Mouse (Mus musculus) CH12.LX (cell line): ENCODE data around the gene Klhdc4. TPM values are rescaled to one million over a fixed set of nuclear protein-coding genes. Genes with fewer than 3 reads are reported as not detected.

ENCODE experiments used
- DNase-seq: peaks from one replicate; pipeline ENCODE4 v3.0.0-alpha.2; 2013; ENCODE audit errors: extremely low read depth
- H3K27ac ChIP-seq: 2 replicates; pipeline ENCODE4 v1.5.1; 2012; ENCODE audit warnings: low read depth, mild to moderate bottlenecking, control low read depth, moderate library complexity; ENCODE audit not compliant: insufficient read depth
- H3K27me3 ChIP-seq: replicated peaks from 2 replicates; pipeline ENCODE3; 2012; ENCODE audit warnings: inconsistent platforms
- H3K36me3 ChIP-seq, 2 experiments: replicated peaks in 1 of 2; 2 replicates each; pipeline versions ENCODE3 to v1.6.1; 2012; ENCODE audit warnings: inconsistent platforms in 1 of 2, low read length in 1 of 2, mild to moderate bottlenecking in 1 of 2, mixed read lengths in 1 of 2, moderate library complexity in 1 of 2; ENCODE audit not compliant: control insufficient read depth in 1 of 2, insufficient read depth in 1 of 2
- H3K4me1 ChIP-seq, 2 experiments: 2 replicates each; pipeline ENCODE4 v1.6.1; 2012; ENCODE audit warnings: inconsistent platforms in 1 of 2, moderate library complexity in 1 of 2; ENCODE audit not compliant: insufficient read depth in 2 of 2, control insufficient read depth in 1 of 2
- H3K4me2 ChIP-seq: 2 replicates; pipeline ENCODE4 v1.6.1; 2012; ENCODE audit warnings: low read depth, mild to moderate bottlenecking, control low read depth; ENCODE audit not compliant: poor library complexity, insufficient read depth, severe bottlenecking
- H3K4me3 ChIP-seq, 3 experiments: fragments of 150-350 bp in 1 of 3; sonication (generic) in 1 of 3; replicated peaks in 1 of 3; 2 replicates each; pipeline versions ENCODE3 to v1.5.1; 2011 to 2012; ENCODE audit warnings: low read depth in 2 of 3, low read length in 2 of 3, mild to moderate bottlenecking in 2 of 3, moderate library complexity in 2 of 3, control low read depth in 1 of 3, improper control_type of control experiment in 1 of 3, inconsistent platforms in 1 of 3, mixed read lengths in 1 of 3; ENCODE audit not compliant: poor library complexity in 1 of 3
- H3K79me2 ChIP-seq: replicated peaks from 2 replicates; pipeline ENCODE4 v1.6.1; 2012; ENCODE audit warnings: mild to moderate bottlenecking, moderate library complexity; ENCODE audit not compliant: control insufficient read depth, poor library complexity, insufficient read depth, severe bottlenecking; ENCODE audit errors: extremely low read depth
- H3K9ac ChIP-seq: 2 replicates; pipeline ENCODE4 v1.6.1; 2012; ENCODE audit warnings: low read depth, mild to moderate bottlenecking, control low read depth, moderate library complexity; ENCODE audit not compliant: insufficient read depth
- H3K9me3 ChIP-seq: replicated peaks from 2 replicates; pipeline ENCODE3; 2012; ENCODE audit warnings: low read length, inconsistent platforms, mixed read lengths
- BHLHE40 ChIP-seq: IDR thresholded peaks from 2 replicates; pipeline ENCODE4 v1.6.1; 2011; ENCODE audit warnings: mild to moderate bottlenecking, low read depth, low read length, improper control_type of control experiment
- CHD1 ChIP-seq: IDR thresholded peaks from 2 replicates; pipeline ENCODE4 v1.6.1; 2012; ENCODE audit warnings: low read depth, low read length, improper control_type of control experiment, inconsistent platforms
- CHD2 ChIP-seq: IDR thresholded peaks from 2 replicates; pipeline ENCODE4 v1.6.1; 2011; ENCODE audit warnings: low read length, improper control_type of control experiment
- CTCF ChIP-seq, 2 experiments: IDR thresholded peaks in 1 of 2; conservative IDR thresholded peaks in 1 of 2; 2 replicates each; pipeline ENCODE4 v1.5.1; 2011 to 2012; ENCODE audit warnings: low read depth in 2 of 2, low read length in 2 of 2, improper control_type of control experiment in 1 of 2, inconsistent platforms in 1 of 2, mild to moderate bottlenecking in 1 of 2, moderate library complexity in 1 of 2
- E2F4 ChIP-seq: IDR thresholded peaks from 2 replicates; pipeline ENCODE4 v1.6.1; 2011; ENCODE audit warnings: low read depth, low read length, improper control_type of control experiment; ENCODE audit not compliant: insufficient replicate concordance
- ELF1 ChIP-seq: IDR thresholded peaks from 2 replicates; pipeline ENCODE4 v1.6.1; 2014; ENCODE audit warnings: low read depth, mild to moderate bottlenecking, inconsistent platforms, low read length, improper control_type of control experiment
- ETS1 ChIP-seq: conservative IDR thresholded peaks from 2 replicates; pipeline ENCODE4 v1.6.1; 2012; ENCODE audit warnings: low read depth, mild to moderate bottlenecking, inconsistent platforms, low read length, improper control_type of control experiment, moderate library complexity
- GABPA ChIP-seq: IDR thresholded peaks from 2 replicates; pipeline ENCODE4 v1.6.1; 2012; ENCODE audit warnings: low read depth, low read length, improper control_type of control experiment, inconsistent platforms; ENCODE audit not compliant: insufficient replicate concordance
- HCFC1 ChIP-seq: IDR thresholded peaks from 2 replicates; pipeline ENCODE4 v1.6.1; 2012; ENCODE audit warnings: low read depth, mild to moderate bottlenecking, inconsistent platforms, low read length, improper control_type of control experiment
- IRF4 ChIP-seq: IDR thresholded peaks from 2 replicates; pipeline ENCODE4 v1.6.1; 2014; ENCODE audit warnings: low read depth, mild to moderate bottlenecking, inconsistent platforms, low read length, improper control_type of control experiment
- JUN ChIP-seq: IDR thresholded peaks from 2 replicates; pipeline ENCODE4 v1.6.1; 2011; ENCODE audit warnings: low read depth, mild to moderate bottlenecking, low read length, improper control_type of control experiment, moderate library complexity; ENCODE audit not compliant: insufficient read depth
- KAT2A ChIP-seq: IDR thresholded peaks from 2 replicates; pipeline ENCODE4 v1.6.1; 2012; ENCODE audit warnings: low read length, improper control_type of control experiment, inconsistent platforms; ENCODE audit not compliant: insufficient replicate concordance
- MAFK ChIP-seq: IDR thresholded peaks from 2 replicates; pipeline ENCODE4 v1.6.1; 2011; ENCODE audit warnings: low read length, improper control_type of control experiment; ENCODE audit not compliant: insufficient replicate concordance
- MAX ChIP-seq: IDR thresholded peaks from 2 replicates; pipeline ENCODE4 v1.6.1; 2011; ENCODE audit warnings: low read length, improper control_type of control experiment
- MAZ ChIP-seq: IDR thresholded peaks from 2 replicates; pipeline ENCODE4 v1.6.1; 2012; ENCODE audit warnings: low read depth, mild to moderate bottlenecking, inconsistent platforms, low read length, improper control_type of control experiment, moderate library complexity
- MEF2A ChIP-seq: IDR thresholded peaks from 2 replicates; pipeline ENCODE4 v1.6.1; 2014; ENCODE audit warnings: low read depth, mild to moderate bottlenecking, inconsistent platforms, low read length, improper control_type of control experiment, borderline replicate concordance
- MXI1 ChIP-seq: IDR thresholded peaks from 2 replicates; pipeline ENCODE4 v1.6.1; 2011; ENCODE audit warnings: mild to moderate bottlenecking, low read depth, low read length, improper control_type of control experiment
- NELFE ChIP-seq: IDR thresholded peaks from 2 replicates; pipeline ENCODE4 v1.6.1; 2011; ENCODE audit warnings: low read depth, low read length, improper control_type of control experiment
- NRF1 ChIP-seq: IDR thresholded peaks from 2 replicates; pipeline ENCODE4 v1.6.1; 2014; ENCODE audit warnings: low read depth, mild to moderate bottlenecking, inconsistent platforms, low read length, improper control_type of control experiment, moderate library complexity
- POLR2A ChIP-seq: IDR thresholded peaks from 2 replicates; pipeline ENCODE4 v1.6.1; 2011; ENCODE audit warnings: low read depth, mild to moderate bottlenecking, improper control_type of control experiment, low read length
- POLR2AphosphoS2 ChIP-seq: IDR thresholded peaks from 2 replicates; pipeline ENCODE4 v1.6.1; 2011; ENCODE audit warnings: low read depth, low read length, improper control_type of control experiment
- RAD21 ChIP-seq: IDR thresholded peaks from 2 replicates; pipeline ENCODE4 v1.6.1; 2011; ENCODE audit warnings: low read depth, mild to moderate bottlenecking, low read length, improper control_type of control experiment, moderate library complexity
- RCOR1 ChIP-seq: conservative IDR thresholded peaks from 2 replicates; pipeline ENCODE4 v1.6.1; 2012; ENCODE audit warnings: low read depth, mild to moderate bottlenecking, inconsistent platforms, low read length, improper control_type of control experiment
- SIN3A ChIP-seq: IDR thresholded peaks from 2 replicates; pipeline ENCODE4 v1.6.1; 2012; ENCODE audit warnings: low read length, improper control_type of control experiment, inconsistent platforms
- SMC3 ChIP-seq: IDR thresholded peaks from 2 replicates; pipeline ENCODE4 v1.6.1; 2011; ENCODE audit warnings: low read depth, low read length, improper control_type of control experiment
- TBP ChIP-seq: conservative IDR thresholded peaks from 2 replicates; pipeline ENCODE4 v1.6.1; 2011; ENCODE audit warnings: low read depth, low read length, improper control_type of control experiment
- TCF12 ChIP-seq: IDR thresholded peaks from 2 replicates; pipeline ENCODE4 v1.6.1; 2014; ENCODE audit warnings: low read depth, mild to moderate bottlenecking, inconsistent platforms, low read length, improper control_type of control experiment
- UBTF ChIP-seq: IDR thresholded peaks from 2 replicates; pipeline ENCODE4 v1.6.1; 2012; ENCODE audit warnings: low read depth, mild to moderate bottlenecking, inconsistent platforms, low read length, improper control_type of control experiment, moderate library complexity
- USF1 ChIP-seq: IDR thresholded peaks from 2 replicates; pipeline ENCODE4 v1.6.1; 2014; ENCODE audit warnings: low read depth, mild to moderate bottlenecking, inconsistent platforms, low read length, improper control_type of control experiment
- ZMIZ1 ChIP-seq: IDR thresholded peaks from 2 replicates; pipeline ENCODE4 v1.6.1; 2012; ENCODE audit warnings: low read depth, mild to moderate bottlenecking, inconsistent platforms, low read length, improper control_type of control experiment
- ZNF384 ChIP-seq: IDR thresholded peaks from 2 replicates; pipeline ENCODE4 v1.6.1; 2012; ENCODE audit warnings: low read depth, low read length, improper control_type of control experiment, inconsistent platforms
- dilution Hi-C: fragments of 300-500 bp; cut with MboI; formaldehyde crosslinking; loops from 2 replicates; pipeline ENCODE4 v1.14.3; 2020; ENCODE audit warnings: low sequenced_read_pairs; ENCODE audit not compliant: extremely low pct_unique_long_range_greater_than_20kb, extremely low pct_ligation_motif_present
- in situ Hi-C: fragments of 300-500 bp; cut with MboI; formaldehyde crosslinking; loops from 3 replicates; pipeline ENCODE4 v1.14.3; 2019; ENCODE audit warnings: low sequenced_read_pairs, low pct_ligation_motif_present, low pct_unique_long_range_greater_than_20kb, mixed read lengths
- polyA plus RNA-seq: library from polyadenylated mRNA; unstranded; fragments of >175 nt; gene quantifications from 2 replicates; pipeline ENCODE4 v1.2.1, GENCODE M21; 2012; ENCODE audit warnings: low read depth; ENCODE audit not compliant: insufficient read length
- total RNA-seq, 2 experiments: library from RNA; depleted of rRNA; stranded (reverse); fragments of 300-350 nt in 1 of 2; fragments of >200 nt in 1 of 2; gene quantifications; 2 replicates each; pipeline ENCODE4 v1.2.3; 2012 to 2014

The Klhdc4 gene
- total and polyA plus RNA-seq, 3 experiments = 35.5 to 54.3 (median 51.5) TPM

DNA sequence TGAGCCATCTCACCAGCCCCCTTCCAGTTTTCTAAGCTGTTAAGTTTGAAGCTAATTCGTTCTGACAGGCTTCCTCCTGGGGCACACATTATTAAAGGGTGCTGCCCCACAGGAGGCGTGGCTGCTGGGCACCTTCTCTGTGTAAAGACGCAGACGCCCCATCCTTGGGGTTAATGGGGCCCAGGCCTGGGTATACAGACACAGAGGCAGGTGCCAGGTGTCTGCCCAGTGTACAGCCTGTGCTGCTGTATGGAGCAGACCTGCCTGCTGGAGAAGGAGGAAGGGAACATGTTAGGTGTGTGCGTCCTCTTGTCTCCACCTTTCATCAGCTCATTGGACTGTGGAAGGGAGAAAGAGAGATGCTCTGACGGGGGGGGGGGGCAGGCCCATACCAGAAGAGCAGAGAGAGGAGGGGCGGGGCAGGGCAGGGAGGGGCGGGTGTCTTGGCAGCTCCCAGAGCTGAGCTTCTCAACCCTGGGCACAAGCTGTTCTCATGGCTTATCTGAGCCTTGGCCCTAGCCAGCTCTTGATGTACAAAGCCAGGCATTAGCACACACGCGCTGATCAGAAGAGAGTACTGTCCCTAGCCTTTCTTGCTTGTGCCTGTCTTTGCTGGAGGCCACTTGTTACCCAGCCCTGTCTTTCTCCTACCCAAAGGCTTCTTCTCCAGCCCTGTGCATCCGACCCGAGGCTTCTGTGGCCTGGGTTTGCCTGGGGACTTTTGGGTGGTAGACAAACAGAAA lies 32.6 kb upstream of the Klhdc4 start:
- no peak overlapping the region for H3K9ac ChIP-seq
- in situ Hi-C loops = no loop called here
- peaks cover 0 to 7% of the 10 kb centered on the region in 2 experiments for H3K36me3 ChIP-seq
- H3K27me3 ChIP-seq = no peaks in the 10 kb centered on the region
- H3K4me3 ChIP-seq = no peak overlapping the region
- peaks cover 37 to 80% of the 10 kb centered on the region in 2 experiments for H3K4me1 ChIP-seq
- peak overlapping the region; percentile 22; the same call in 1 of the 2 replicates for H3K4me2 ChIP-seq
- peak; percentile 60 for DNase-seq
- H3K9me3 ChIP-seq = no peaks in the 10 kb centered on the region
- 0 out of 2 replicates have a peak, but pooled peaks have one; percentile 35 for TF ChIP-seq MAZ
- peak; percentile 72; the same call in 1 of the 2 replicates for TF ChIP-seq TBP
- no peak for TF ChIP-seq MXI1
- H3K27ac ChIP-seq = 0 out of 2 replicates have a peak overlapping the region, but pooled peaks have one; percentile 11
- no peaks in the 10 kb centered on the region for H3K79me2 ChIP-seq
- dilution Hi-C loops = no loop called here

GRCm38 (mm10) chr8:121861276-121861675 lies 31.9 kb upstream of the Klhdc4 start:
- Histone ChIP-seq H3K27ac (peak overlapping the region; percentile 14), H3K4me1 (peaks cover 43 to 80% of the 10 kb centered on the region in 2 experiments), H3K9me3 (no peaks in the 10 kb centered on the region), H3K4me3 (no peak overlapping the region), H3K9ac (no peak overlapping the region), H3K27me3 (no peaks in the 10 kb centered on the region), H3K36me3 (peaks cover 0 to 11% of the 10 kb centered on the region in 2 experiments), H3K79me2 (no peaks in the 10 kb centered on the region), H3K4me2 (no peak overlapping the region)
- peak; percentile 63 for DNase-seq
- in situ Hi-C loops = no loop called here
- dilution Hi-C loops = no loop called here
- TF ChIP-seq IRF4 (0 out of 2 replicates have a peak, but pooled peaks have one; percentile 19), ZNF384 (peak; percentile 87), TCF12 (no peak), ELF1 (no peak; the same call in 1 of the 2 replicates), GABPA (no peak), ZMIZ1 (no peak), E2F4 (no peak), CTCF (conservative IDR thresholded peaks at IDR 0.05 in 1 of 2, IDR thresholded peaks at IDR 0.05 in 1 of 2; ENCODE audit: low read depth in 2 of 2, low read length in 2 of 2) (no peak), NRF1 (no peak), MAZ (no peak), RAD21 (no peak), CHD1 (no peak), SIN3A (no peak), ETS1 (no peak), USF1 (no peak), NELFE (no peak), BHLHE40 (peak; percentile 48; the same call in 1 of the 2 replicates), CHD2 (0 out of 2 replicates have a peak, but pooled peaks have one; percentile 32), HCFC1 (no peak), POLR2A (no peak), MAFK (no peak), MXI1 (no peak), RCOR1 (no peak), MEF2A (no peak), TBP (no peak), SMC3 (no peak), UBTF (no peak), KAT2A (no peak), MAX (no peak), POLR2AphosphoS2 (no peak), JUN (no peak)
